ENCODE assay signal across 28 mouse cellular contexts in the genomic region with DNA sequence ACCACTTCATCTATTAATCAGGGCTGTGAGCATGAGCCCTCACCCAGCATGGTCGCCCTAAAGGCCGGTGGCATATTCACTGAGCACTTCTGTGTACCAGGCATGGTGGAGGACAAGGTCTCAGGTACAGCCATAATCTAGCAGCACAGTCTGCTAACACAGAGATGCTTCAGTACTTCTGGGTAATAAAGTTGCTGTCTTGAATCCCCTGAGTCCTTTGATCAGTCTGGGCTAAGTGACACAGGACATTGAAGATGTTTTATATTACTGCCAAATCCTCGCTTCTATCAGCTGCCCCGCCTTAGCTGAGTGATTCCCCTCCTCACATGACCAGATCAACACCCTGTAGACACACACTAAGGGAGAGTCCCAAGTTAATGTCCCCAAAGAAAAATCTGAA.
"Had no signal": no experiment of that assay in that cellular context is flagged by ENCODE, and none has a peak within 500 bp of the region (broad histone marks: within the 10 kb centered on the region; RNA-seq: fewer than 3 reads in every experiment).

No protein-coding gene starts in this region.

- ATAC-seq: forebrain, embryonic 13.5 days; forebrain, embryonic 14.5 days; forebrain, embryonic 15.5 days; forebrain, embryonic 16.5 days; forebrain, postnatal 0 days had no signal

- H3K27ac ChIP-seq: embryonic facial prominence, embryonic 10.5 days; embryonic facial prominence, embryonic 12.5 days; embryonic facial prominence, embryonic 13.5 days; embryonic facial prominence, embryonic 15.5 days; forebrain, embryonic 10.5 days; forebrain, embryonic 12.5 days; forebrain, embryonic 13.5 days; forebrain, embryonic 15.5 days; gastrocnemius, adult 2 months had no signal

- H3K4me2 ChIP-seq: embryonic facial prominence, embryonic 12.5 days; embryonic facial prominence, embryonic 13.5 days; embryonic facial prominence, embryonic 15.5 days; forebrain, embryonic 12.5 days; forebrain, embryonic 13.5 days; forebrain, embryonic 15.5 days had no signal

- H3K27me3 ChIP-seq: embryonic facial prominence, embryonic 12.5 days; embryonic facial prominence, embryonic 13.5 days; embryonic facial prominence, embryonic 15.5 days; forebrain, embryonic 13.5 days; forebrain, embryonic 15.5 days had no signal

- H3K36me3 ChIP-seq: embryonic facial prominence, embryonic 10.5 days; embryonic facial prominence, embryonic 12.5 days; embryonic facial prominence, embryonic 13.5 days; embryonic facial prominence, embryonic 15.5 days; forebrain, embryonic 10.5 days; forebrain, embryonic 12.5 days; forebrain, embryonic 15.5 days had no signal

- H3K4me3 ChIP-seq: embryonic facial prominence, embryonic 10.5 days; embryonic facial prominence, embryonic 12.5 days; embryonic facial prominence, embryonic 13.5 days; embryonic facial prominence, embryonic 15.5 days; erythroblast, embryonic 14.5 days; forebrain, embryonic 10.5 days; forebrain, embryonic 12.5 days; forebrain, embryonic 13.5 days; forebrain, embryonic 15.5 days; gastrocnemius, adult 2 months had no signal

- H3K9ac ChIP-seq: embryonic facial prominence, embryonic 12.5 days; embryonic facial prominence, embryonic 13.5 days; embryonic facial prominence, embryonic 15.5 days; forebrain, embryonic 12.5 days; forebrain, embryonic 13.5 days; forebrain, embryonic 15.5 days; forebrain, postnatal 0 days had no signal

- DNase-seq: cerebellum, adult 18-20 months; cerebellum, adult 2 months; cerebellum, adult 8-10 months; cerebellum, adult 9-10 months; cerebellum, adult 9-11 months; cerebellum, postnatal 10 days; cerebellum, postnatal 14 days; cerebellum, postnatal 25 days; cerebellum, postnatal 36 days; embryo, embryonic 11 days; forebrain, postnatal 0 days; gastrocnemius, adult 2 months; gastrocnemius, postnatal 10 days; gastrocnemius, postnatal 14 days; gastrocnemius, postnatal 25 days; gastrocnemius, postnatal 36 days; heart, adult 11 months had no signal

- H3K4me1 ChIP-seq: embryonic facial prominence, embryonic 12.5 days; embryonic facial prominence, embryonic 13.5 days; embryonic facial prominence, embryonic 15.5 days had no signal

- H3K9me3 ChIP-seq: embryonic facial prominence, embryonic 10.5 days; embryonic facial prominence, embryonic 12.5 days; embryonic facial prominence, embryonic 13.5 days; embryonic facial prominence, embryonic 15.5 days; forebrain, embryonic 10.5 days; forebrain, embryonic 12.5 days; forebrain, embryonic 13.5 days; forebrain, embryonic 15.5 days had no signal
